Mouse (Mus musculus) lung, postnatal 0 days (tissue): ENCODE results near the gene Astn1.

Source experiments
- CTCF ChIP-seq: IDR thresholded peaks from 2 replicates; pipeline ENCODE4 v1.5.1; 2016; ENCODE audit warnings: antibody characterized with exemption, mild to moderate bottlenecking
- EP300 ChIP-seq: IDR thresholded peaks from 2 replicates; pipeline ENCODE4 v1.6.1; 2016; ENCODE audit warnings: antibody characterized with exemption, mild to moderate bottlenecking, control low read depth

- no peak for TF ChIP-seq CTCF
- TF ChIP-seq EP300: no peak
These were observed 38.7 kb upstream of the Astn1 start for GRCm38 (mm10) chr1:158323325-158323724.
